Comparison of ENCODE assay signal across 9 mouse cellular contexts in genomic region chr19:43655735-43656492, GRCm38 (mm10). TPM values are rescaled to one million over a fixed set of nuclear protein-coding genes. Genes with fewer than 3 reads are reported as not detected.
DNase-seq lines count a peak whose midpoint lies in the region; ATAC-seq and TF ChIP-seq lines count a peak whose summit lies in the region.
"Had no signal": no experiment of that assay in that cellular context is flagged by ENCODE, and none has a peak within 500 bp of the region (broad histone marks: within the 10 kb centered on the region; RNA-seq: fewer than 3 reads in every experiment).

No protein-coding gene starts in this region.

- no peak overlapping the region for H3K9ac ChIP-seq in liver, embryonic 14.5 days (replicated peaks)
- H3K9ac ChIP-seq: heart, embryonic 13.5 days had no signal

- H3K36me3 ChIP-seq in liver, embryonic 14.5 days (replicated peaks; ENCODE audit: control insufficient read depth, insufficient read depth, low read depth), result no peaks in the 10 kb centered on the region
- H3K36me3 ChIP-seq: heart, embryonic 13.5 days had no signal

- intact Hi-C loops in heart, postnatal 10 days (cut with DNase I), result loop anchor here (1.0 to 2.0 kb wide), 4 partner anchors 25 to 157 kb away; no protein-coding TSS in a partner anchor

- no peak overlapping the region for H3K4me2 ChIP-seq in liver, embryonic 14.5 days (ENCODE audit: low read depth)
- H3K4me2 ChIP-seq: heart, embryonic 13.5 days had no signal

- no peaks in the 10 kb centered on the region for H3K4me1 ChIP-seq in liver, embryonic 14.5 days (replicated peaks; ENCODE audit: control insufficient read depth in 2 of 2, insufficient read depth in 2 of 2, low read length in 1 of 2)
- H3K4me1 ChIP-seq: heart, embryonic 13.5 days had no signal

- no peaks in the 10 kb centered on the region for H3K9me3 ChIP-seq in liver, embryonic 14.5 days (ENCODE audit: control insufficient read depth, low read length)
- H3K9me3 ChIP-seq: heart, embryonic 13.5 days had no signal

- no peak for ATAC-seq in liver, embryonic 14.5 days (ENCODE audit: insufficient read depth)

- WGBS in liver, embryonic 14.5 days (ENCODE audit: insufficient replicate concordance), result 36% methylated on average over 11 of the region's 11 CpGs

- TF ChIP-seq EP300 in liver, embryonic 14.5 days (IDR thresholded peaks at IDR 0.05; ENCODE audit: low read depth), result no peak

- H3K27me3 ChIP-seq in liver, embryonic 14.5 days (ENCODE audit: control insufficient read depth, insufficient read depth, low read length), result no peaks in the 10 kb centered on the region

- TF ChIP-seq CTCF in layer of hippocampus, adult 2 months (conservative IDR thresholded peaks at IDR 0.05), result peak; percentile 87
- peak; percentile 82 for TF ChIP-seq CTCF in liver, embryonic 14.5 days (IDR thresholded peaks at IDR 0.05; ENCODE audit: low read depth)

- DNase-seq in layer of hippocampus, adult 2 months (ENCODE audit: low spot score in 2 of 2), result peak; percentile 56 to 68
- no peak for DNase-seq in layer of hippocampus, adult 9-10 months (ENCODE audit: low spot score)
- DNase-seq in Muller cell, postnatal 12 days (ENCODE audit: inconsistent ontology term), result peak; percentile 45
- peak; percentile 59 to 80 for DNase-seq in cerebellum, postnatal 25 days
- DNase-seq in heart, postnatal 10 days, result peak; percentile 54 to 78
- peak in 1 of 3 experiments; percentile 49 for DNase-seq in liver, embryonic 14.5 days (ENCODE audit: low read depth in 3 of 3, low spot score in 3 of 3)
- peak; percentile 53 for DNase-seq in retina, postnatal 7 days (ENCODE audit: low read depth, low spot score)
- DNase-seq in urinary bladder, postnatal 36 days (ENCODE audit: low spot score in 2 of 2), result peak; percentile 64 to 75

- no peak overlapping the region for H3K4me3 ChIP-seq in layer of hippocampus, adult 2 months
- H3K4me3 ChIP-seq in liver, embryonic 14.5 days (ENCODE audit: insufficient read depth in 1 of 2, low read depth in 2 of 2, low read length in 2 of 2), result no peak overlapping the region
- H3K4me3 ChIP-seq: heart, embryonic 13.5 days had no signal

- H3K27ac ChIP-seq in layer of hippocampus, adult 2 months, result no peak overlapping the region
- no peak overlapping the region for H3K27ac ChIP-seq in liver, embryonic 14.5 days
- H3K27ac ChIP-seq: heart, embryonic 13.5 days had no signal

RNA-seq across cellular contexts. Expression of gene Slc25a28, which starts 18.8 kb away (rescaled TPM):
- 10 to 100 TPM; 44.3 to 45.2 TPM for total RNA-seq in layer of hippocampus, adult 2 months (2021)
- total RNA-seq in heart, postnatal 10 days (2021), result 10 to 100 TPM; 22.0 to 23.3 TPM
- polyA plus RNA-seq in liver, embryonic 14.5 days (2012; rRNA removed), result 16.5 and 19.0 TPM in 2 replicates
- 4.4 and 5.1 TPM in 2 replicates for polyA plus RNA-seq in liver, embryonic 14.5 days (2014; fragmentation: Nextera tagmentation; extraction: Ambion mirVana)

RNA-seq across cellular contexts. Expression of gene Entpd7, which starts 33.6 kb away (rescaled TPM):
- total RNA-seq in layer of hippocampus, adult 2 months (2021), result 10 to 100 TPM; 19.1 to 20.2 TPM
- total RNA-seq in heart, postnatal 10 days (2021), result 1 to 10 TPM; 5.4 to 5.7 TPM
- 1.2 and 1.5 TPM in 2 replicates for polyA plus RNA-seq in liver, embryonic 14.5 days (2012; rRNA removed)
- 2.6 and 3.3 TPM in 2 replicates for polyA plus RNA-seq in liver, embryonic 14.5 days (2014; fragmentation: Nextera tagmentation; extraction: Ambion mirVana)

RNA-seq across cellular contexts. Expression of gene Nkx2-3, which starts 43.8 kb away (rescaled TPM):
- not detected for total RNA-seq in layer of hippocampus, adult 2 months (2021)
- not detected for total RNA-seq in heart, postnatal 10 days (2021)
- polyA plus RNA-seq in liver, embryonic 14.5 days (2012; rRNA removed), result 0.07 and 0.11 TPM in 2 replicates
- 0.06 and 0.13 TPM in 2 replicates for polyA plus RNA-seq in liver, embryonic 14.5 days (2014; fragmentation: Nextera tagmentation; extraction: Ambion mirVana)
- polyA plus RNA-seq: heart, embryonic 13.5 days had no signal
